Mouse (Mus musculus): ENCODE results near the gene Nkd2.

Nkd2 gene

GRCm38 (mm10) chr13:73818921-73819320 lies 28.5 kb downstream of the Nkd2 start:
- DNase-seq (ENCODE audit: inconsistent age in 2 of 2, low spot score in 1 of 2), result no peak

- DNase-seq (ENCODE audit: inconsistent age in 2 of 2, low spot score in 1 of 2), result no peak
These were observed 31.1 kb downstream of the Nkd2 start for GRCm38 (mm10) chr13:73816338-73816737.

GRCm38 (mm10) chr13:73814181-73814580 lies 33.2 kb downstream of the Nkd2 start:
- DNase-seq (ENCODE audit: inconsistent age in 2 of 2, low spot score in 1 of 2), result no peak

- no peak for DNase-seq (ENCODE audit: inconsistent age in 2 of 2, low spot score in 1 of 2)
These were observed 34.5 kb downstream of the Nkd2 start for GRCm38 (mm10) chr13:73812936-73813335.

GRCm38 (mm10) chr13:73804914-73805313 lies 42.5 kb downstream of the Nkd2 start:
- DNase-seq (ENCODE audit: inconsistent age in 2 of 2, low spot score in 1 of 2), result no peak

GRCm38 (mm10) chr13:73803450-73804178 lies 43.8 kb downstream of the Nkd2 start:
- peak; percentile 92 to 93 for DNase-seq (ENCODE audit: inconsistent age in 2 of 2, low spot score in 1 of 2)

- no peak for DNase-seq (ENCODE audit: inconsistent age in 2 of 2, low spot score in 1 of 2)
These were observed 48.3 kb downstream of the Nkd2 start for GRCm38 (mm10) chr13:73799110-73799509.

- DNase-seq (ENCODE audit: inconsistent age in 2 of 2, low spot score in 1 of 2), result no peak
These were observed 54.3 kb downstream of the Nkd2 start for GRCm38 (mm10) chr13:73793171-73793570.

GRCm38 (mm10) chr13:73792176-73792575 lies 55.3 kb downstream of the Nkd2 start:
- DNase-seq (ENCODE audit: inconsistent age in 2 of 2, low spot score in 1 of 2), result peak; percentile 32 to 66

GRCm38 (mm10) chr13:73782486-73782885 lies 64.9 kb downstream of the Nkd2 start:
- DNase-seq (ENCODE audit: inconsistent age in 2 of 2, low spot score in 1 of 2), result no peak

GRCm38 (mm10) chr13:73777578-73777977 lies 69.9 kb downstream of the Nkd2 start:
- DNase-seq (ENCODE audit: inconsistent age in 2 of 2, low spot score in 1 of 2), result peak in 1 of 2 experiments; percentile 28

GRCm38 (mm10) chr13:73775786-73776185 lies 71.6 kb downstream of the Nkd2 start:
- DNase-seq (ENCODE audit: inconsistent age in 2 of 2, low spot score in 1 of 2), result peak in 1 of 2 experiments; percentile 65

GRCm38 (mm10) chr13:73773519-73774205 lies 73.8 kb downstream of the Nkd2 start:
- DNase-seq (ENCODE audit: inconsistent age in 2 of 2, low spot score in 1 of 2), result peak; percentile 50 to 79

- no peak for DNase-seq (ENCODE audit: inconsistent age in 2 of 2, low spot score in 1 of 2)
These were observed 74.8 kb downstream of the Nkd2 start for GRCm38 (mm10) chr13:73772655-73773054.

- peak in 1 of 2 experiments; percentile 60 for DNase-seq (ENCODE audit: inconsistent age in 2 of 2, low spot score in 1 of 2)
These were observed 76.3 kb downstream of the Nkd2 start for GRCm38 (mm10) chr13:73771131-73771530.

GRCm38 (mm10) chr13:73769916-73770682 lies 77.3 kb downstream of the Nkd2 start:
- no peak for DNase-seq (ENCODE audit: inconsistent age in 2 of 2, low spot score in 1 of 2)

Data from adrenal gland, adult (tissue).